Mouse (Mus musculus) spleen, adult 2 months (tissue): ENCODE measurements around the gene Cadm1. TPM values are rescaled to one million over a fixed set of nuclear protein-coding genes. Genes with fewer than 3 reads are reported as not detected.

Experiments used
- DNase-seq, 2 experiments: peaks; one replicate each; pipeline versions ENCODE4 v3.0.0 to v3.0.0-alpha.2; 2012 to 2021; ENCODE audit warnings: low spot score in 2 of 2, low read depth in 1 of 2
- H3K27ac ChIP-seq: fragments of 200-500 bp; 2 replicates; pipeline ENCODE4 v1.5.1; 2012; ENCODE audit warnings: low read length, inconsistent platforms; ENCODE audit not compliant: insufficient read depth
- H3K27me3 ChIP-seq: fragments of 200-500 bp; 2 replicates; pipeline ENCODE4 v1.6.1; 2012; ENCODE audit warnings: mild to moderate bottlenecking, moderate library complexity, low read length, inconsistent platforms; ENCODE audit not compliant: control insufficient read depth, insufficient read depth
- H3K36me3 ChIP-seq: fragments of 200-500 bp; 2 replicates; pipeline ENCODE4 v1.6.1; 2012; ENCODE audit warnings: mild to moderate bottlenecking, low read length, inconsistent platforms; ENCODE audit not compliant: control insufficient read depth, insufficient read depth
- H3K4me1 ChIP-seq: fragments of 200-500 bp; 2 replicates; pipeline ENCODE4 v1.6.1; 2011; ENCODE audit warnings: inconsistent platforms; ENCODE audit not compliant: control insufficient read depth, insufficient read depth, insufficient read length
- H3K4me3 ChIP-seq: fragments of 200-500 bp; 2 replicates; pipeline ENCODE4 v1.5.1; 2011; ENCODE audit warnings: mild to moderate bottlenecking, inconsistent platforms; ENCODE audit not compliant: insufficient read depth, insufficient read length; ENCODE audit errors: extremely low read depth
- CTCF ChIP-seq: fragments of 200-500 bp; IDR thresholded peaks from 2 replicates; pipeline ENCODE4 v1.5.1; 2011; ENCODE audit warnings: mild to moderate bottlenecking, inconsistent platforms; ENCODE audit not compliant: insufficient read depth, insufficient read length, insufficient replicate concordance; ENCODE audit errors: extremely low read depth
- POLR2A ChIP-seq: fragments of 200-500 bp; IDR thresholded peaks from 2 replicates; pipeline ENCODE4 v1.6.1; 2011; ENCODE audit warnings: low read depth, low read length, inconsistent platforms
- WGBS: fragments of 180-500 bp; shearing (Covaris S2); methylation state at CpG from one replicate; pipeline ENCODE4 v1.1.7; 2018; 5-methylcytosine and 5-hydroxymethylcytosine counted together
- polyA plus RNA-seq: library from polyadenylated mRNA; depleted of rRNA; stranded (reverse); fragments of >200 nt; gene quantifications from 2 replicates; pipeline ENCODE4 v1.2.3, GENCODE M21; 2012

The Cadm1 gene
- polyA plus RNA-seq, 1 experiment, result 13.0 TPM

- 86% methylated on average over 3 of the region's 3 CpGs for WGBS
- H3K4me1 ChIP-seq, result no peaks in the 10 kb centered on the region
- H3K27me3 ChIP-seq, result no peaks in the 10 kb centered on the region
- no peak for TF ChIP-seq CTCF
- TF ChIP-seq POLR2A, result no peak
- H3K27ac ChIP-seq, result no peak overlapping the region
- H3K4me3 ChIP-seq, result no peak overlapping the region
- H3K36me3 ChIP-seq, result no peaks in the 10 kb centered on the region
- no peak for DNase-seq
Observed at GRCm38 (mm10) chr9:47860994-47861393, 331.0 kb downstream of the Cadm1 start.

DNA sequence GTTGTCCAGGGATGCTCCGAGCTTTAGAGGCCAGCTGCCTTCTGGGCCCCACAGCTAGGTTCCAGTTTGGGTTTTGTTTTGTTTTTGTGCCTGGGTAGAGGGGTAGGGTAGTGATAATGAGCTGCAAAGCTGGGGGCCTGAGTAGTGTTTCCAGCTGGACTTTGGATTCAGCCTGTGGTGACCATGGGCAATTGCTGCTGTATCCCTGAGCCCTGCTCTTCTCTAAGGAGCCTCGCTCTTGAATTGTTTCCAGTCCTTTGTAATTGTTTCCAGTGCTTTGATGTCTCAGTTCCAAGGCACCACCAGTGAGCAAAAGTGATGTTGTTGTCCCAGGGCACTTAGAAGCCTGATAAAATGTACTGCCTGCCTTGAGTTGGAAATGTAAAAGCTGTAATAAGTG is 331.8 kb downstream of the Cadm1 start:
- no peaks in the 10 kb centered on the region for H3K36me3 ChIP-seq
- no peaks in the 10 kb centered on the region for H3K4me1 ChIP-seq
- no peak overlapping the region for H3K27ac ChIP-seq
- no peak overlapping the region for H3K4me3 ChIP-seq
- H3K27me3 ChIP-seq, result no peaks in the 10 kb centered on the region
- TF ChIP-seq CTCF (no peak), POLR2A (no peak)
- no peak for DNase-seq
- WGBS, result 62% methylated on average over 2 of the region's 2 CpGs

DNA sequence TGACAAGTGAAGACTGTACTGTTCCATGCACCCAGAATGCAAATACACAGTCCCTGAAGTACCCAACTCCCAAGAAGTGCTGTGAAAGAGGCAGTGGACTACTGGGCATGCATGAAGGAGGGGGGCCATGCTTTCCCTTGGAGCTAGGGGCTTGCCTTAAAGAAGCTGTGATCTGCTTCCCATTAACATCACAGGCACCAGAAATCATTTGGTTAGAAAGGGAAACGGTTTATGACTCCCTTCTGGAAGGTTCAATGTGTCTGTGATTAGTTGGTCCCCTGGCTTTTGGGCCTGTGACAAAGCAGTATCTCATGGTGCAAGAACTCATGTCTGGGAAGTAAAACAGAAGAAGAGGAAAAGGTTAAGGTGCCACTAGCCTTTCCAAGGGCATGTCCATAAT is 336.0 kb downstream of the Cadm1 start:
- TF ChIP-seq CTCF, result no peak
- no peak for TF ChIP-seq POLR2A
- Histone ChIP-seq H3K27ac (no peak overlapping the region), H3K4me1 (no peaks in the 10 kb centered on the region), H3K27me3 (no peaks in the 10 kb centered on the region), H3K36me3 (no peaks in the 10 kb centered on the region), H3K4me3 (no peak overlapping the region)
- 39% methylated on average over 1 of the region's 1 CpGs for WGBS
- no peak for DNase-seq

- Histone ChIP-seq H3K27ac (no peak overlapping the region), H3K36me3 (no peaks in the 10 kb centered on the region), H3K4me1 (no peaks in the 10 kb centered on the region), H3K4me3 (no peak overlapping the region), H3K27me3 (no peaks in the 10 kb centered on the region)
- TF ChIP-seq CTCF (no peak), POLR2A (no peak)
- no peak for DNase-seq
- 90% methylated on average over 7 of the region's 7 CpGs for WGBS
Observed at GRCm38 (mm10) chr9:47867474-47867873, 337.5 kb downstream of the Cadm1 start.

GRCm38 (mm10) chr9:47869661-47870060 is 339.7 kb downstream of the Cadm1 start:
- no peak overlapping the region for H3K27ac ChIP-seq
- no peaks in the 10 kb centered on the region for H3K36me3 ChIP-seq
- no peak for DNase-seq
- no peak overlapping the region for H3K4me3 ChIP-seq
- no peaks in the 10 kb centered on the region for H3K27me3 ChIP-seq
- WGBS, result 72% methylated on average over 5 of the region's 5 CpGs
- TF ChIP-seq CTCF (no peak), POLR2A (no peak)
- no peaks in the 10 kb centered on the region for H3K4me1 ChIP-seq

DNA sequence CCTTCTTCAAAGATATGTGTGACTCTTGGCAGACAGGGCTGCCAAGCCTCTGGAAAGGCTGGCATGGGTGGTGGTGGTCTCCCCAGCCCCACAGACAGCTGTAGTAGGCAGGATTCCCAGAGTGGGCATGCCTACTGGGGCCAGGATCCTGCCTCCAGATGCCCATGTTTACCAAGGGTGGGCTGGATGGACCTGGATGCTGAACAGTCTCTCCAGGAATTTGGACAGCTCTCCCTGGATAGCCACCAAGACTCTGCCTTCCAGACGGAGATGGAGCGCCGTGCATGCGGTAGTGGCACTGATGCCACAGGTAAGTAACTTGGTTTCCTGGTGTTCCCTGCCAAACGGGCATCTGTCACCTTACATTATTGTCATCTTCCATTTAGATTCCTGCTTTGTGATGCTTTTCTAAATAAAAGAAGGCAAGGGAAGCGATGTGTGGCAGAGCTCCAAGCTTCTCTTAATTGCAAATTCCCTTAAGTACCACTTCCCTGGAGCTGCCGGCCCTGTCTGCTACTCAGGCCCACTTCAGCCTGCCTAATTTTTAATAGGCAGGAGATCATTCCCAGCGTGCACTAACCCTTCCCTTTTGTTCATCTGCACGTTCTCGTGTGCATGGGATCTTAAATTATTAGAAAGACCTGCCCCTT is 346.7 kb downstream of the Cadm1 start:
- TF ChIP-seq CTCF, result no peak
- no peak for TF ChIP-seq POLR2A
- WGBS, result 86% methylated on average over 10 of the region's 10 CpGs
- DNase-seq, result no peak
- Histone ChIP-seq H3K36me3 (no peaks in the 10 kb centered on the region), H3K4me3 (no peak overlapping the region), H3K4me1 (no peaks in the 10 kb centered on the region), H3K27ac (no peak overlapping the region), H3K27me3 (no peaks in the 10 kb centered on the region)

- Histone ChIP-seq H3K4me3 (no peak overlapping the region), H3K27me3 (no peaks in the 10 kb centered on the region), H3K27ac (no peak overlapping the region), H3K36me3 (no peaks in the 10 kb centered on the region), H3K4me1 (no peaks in the 10 kb centered on the region)
- WGBS, result 85% methylated on average over 8 of the region's 8 CpGs
- DNase-seq, result no peak
- TF ChIP-seq POLR2A, result no peak
- no peak for TF ChIP-seq CTCF
Observed at GRCm38 (mm10) chr9:47880171-47880570, 350.2 kb downstream of the Cadm1 start.
